25 mouse cellular contexts compared by ENCODE assay signal in the genomic region with DNA sequence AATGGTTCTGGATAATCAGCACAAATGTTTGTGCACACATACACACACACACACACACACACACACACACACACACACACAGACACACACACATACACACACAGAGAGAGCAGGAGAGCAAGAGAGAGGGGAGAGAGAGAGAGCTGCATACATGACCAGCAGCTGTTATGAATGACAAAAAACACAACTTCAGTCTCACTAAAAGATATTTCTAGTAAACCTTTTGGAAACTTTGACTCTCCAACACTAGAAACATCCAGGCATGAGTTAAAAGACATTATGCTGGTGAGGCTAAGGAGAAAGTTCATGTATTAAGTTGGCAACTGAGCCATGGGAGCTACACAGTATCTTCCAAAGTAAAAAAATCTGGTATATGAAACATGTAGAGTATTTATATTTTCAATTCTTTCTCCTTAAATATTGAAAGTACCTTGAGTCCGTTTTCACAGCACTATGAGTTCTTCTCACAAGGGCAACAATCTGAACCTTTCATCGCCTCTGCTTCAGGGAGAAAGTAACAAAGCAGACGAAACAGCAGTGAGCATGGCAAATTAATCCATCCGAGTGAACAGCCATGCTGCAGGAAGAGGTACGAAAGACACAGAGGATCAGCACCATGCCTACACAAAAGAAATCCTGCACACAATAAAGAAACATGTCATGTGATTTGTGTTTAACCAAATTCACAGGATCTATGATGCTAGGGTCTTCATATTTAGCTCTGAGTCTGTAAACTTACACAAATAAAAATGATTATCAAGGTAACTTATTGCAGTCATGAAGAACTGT.
DNase-seq lines count a peak whose midpoint lies in the region; ATAC-seq lines count a peak whose summit lies in the region.
"Had no signal": no experiment of that assay in that cellular context is flagged by ENCODE, and none has a peak within 500 bp of the region (broad histone marks: within the 10 kb centered on the region; RNA-seq: fewer than 3 reads in every experiment).

No protein-coding gene starts in this region.

- no peak overlapping the region for H3K4me3 ChIP-seq in forebrain, embryonic 12.5 days (replicated peaks)
- no peak overlapping the region for H3K4me3 ChIP-seq in forebrain, embryonic 16.5 days (replicated peaks; ENCODE audit: low read length)
- H3K4me3 ChIP-seq in midbrain, embryonic 14.5 days (replicated peaks; ENCODE audit: low read depth, low read length): no peak overlapping the region
- no peak overlapping the region for H3K4me3 ChIP-seq in midbrain, embryonic 16.5 days (ENCODE audit: low read depth, low read length)
- H3K4me3 ChIP-seq: erythroblast, embryonic 14.5 days; heart, adult 2 months; heart, embryonic 10.5 days; heart, embryonic 13.5 days had no signal

- H3K9ac ChIP-seq in forebrain, embryonic 12.5 days: no peak overlapping the region
- no peak overlapping the region for H3K9ac ChIP-seq in forebrain, embryonic 16.5 days (replicated peaks; ENCODE audit: low read depth, low read length)
- H3K9ac ChIP-seq in midbrain, embryonic 14.5 days (replicated peaks; ENCODE audit: low read length): no peak overlapping the region
- no peak overlapping the region for H3K9ac ChIP-seq in midbrain, embryonic 16.5 days (ENCODE audit: low read depth, low read length)
- H3K9ac ChIP-seq: heart, embryonic 13.5 days; hindbrain, embryonic 14.5 days had no signal

- H3K27me3 ChIP-seq in forebrain, embryonic 12.5 days: no peaks in the 10 kb centered on the region
- H3K27me3 ChIP-seq in forebrain, embryonic 16.5 days (replicated peaks; ENCODE audit: control insufficient read depth, insufficient read depth, low read length): no peaks in the 10 kb centered on the region
- H3K27me3 ChIP-seq in midbrain, embryonic 14.5 days (ENCODE audit: control insufficient read depth, insufficient read depth, low read length): no peaks in the 10 kb centered on the region
- H3K27me3 ChIP-seq in midbrain, embryonic 16.5 days (ENCODE audit: control insufficient read depth, insufficient read depth, low read depth, low read length): no peaks in the 10 kb centered on the region
- H3K27me3 ChIP-seq: heart, embryonic 13.5 days had no signal

- H3K9me3 ChIP-seq in forebrain, embryonic 12.5 days: no peaks in the 10 kb centered on the region
- H3K9me3 ChIP-seq in forebrain, embryonic 16.5 days (ENCODE audit: control insufficient read depth, low read length): no peaks in the 10 kb centered on the region
- H3K9me3 ChIP-seq in midbrain, embryonic 14.5 days (ENCODE audit: control insufficient read depth, low read length): no peaks in the 10 kb centered on the region
- no peaks in the 10 kb centered on the region for H3K9me3 ChIP-seq in midbrain, embryonic 16.5 days (replicated peaks; ENCODE audit: control insufficient read depth, low read length, poor library complexity, severe bottlenecking)
- H3K9me3 ChIP-seq: heart, embryonic 10.5 days; heart, embryonic 13.5 days had no signal

- H3K4me2 ChIP-seq in forebrain, embryonic 12.5 days: no peak overlapping the region
- H3K4me2 ChIP-seq in forebrain, embryonic 16.5 days (ENCODE audit: low read length): no peak overlapping the region
- H3K4me2 ChIP-seq in midbrain, embryonic 14.5 days (ENCODE audit: low read length): no peak overlapping the region
- no peak overlapping the region for H3K4me2 ChIP-seq in midbrain, embryonic 16.5 days (ENCODE audit: low read length)
- H3K4me2 ChIP-seq: heart, embryonic 13.5 days; hindbrain, embryonic 14.5 days had no signal

- 33% methylated on average over 5 of the region's 5 CpGs for WGBS in forebrain, embryonic 12.5 days
- WGBS in forebrain, embryonic 16.5 days: 20% methylated on average over 5 of the region's 5 CpGs
- WGBS in midbrain, embryonic 14.5 days: 24% methylated on average over 5 of the region's 5 CpGs
- WGBS in midbrain, embryonic 16.5 days: 28% methylated on average over 5 of the region's 5 CpGs

- no peak overlapping the region for H3K27ac ChIP-seq in forebrain, embryonic 12.5 days
- no peak overlapping the region for H3K27ac ChIP-seq in forebrain, embryonic 16.5 days (ENCODE audit: low read length)
- H3K27ac ChIP-seq in midbrain, embryonic 14.5 days (replicated peaks; ENCODE audit: low read depth, low read length): no peak overlapping the region
- H3K27ac ChIP-seq in midbrain, embryonic 16.5 days (ENCODE audit: low read length): no peak overlapping the region
- H3K27ac ChIP-seq: heart, adult 2 months; heart, embryonic 10.5 days; heart, embryonic 13.5 days; hindbrain, embryonic 14.5 days; hindbrain, postnatal 0 days had no signal

- no peaks in the 10 kb centered on the region for H3K36me3 ChIP-seq in forebrain, embryonic 12.5 days (replicated peaks)
- H3K36me3 ChIP-seq in forebrain, embryonic 16.5 days (ENCODE audit: control insufficient read depth, insufficient read depth): no peaks in the 10 kb centered on the region
- H3K36me3 ChIP-seq in midbrain, embryonic 14.5 days (ENCODE audit: control insufficient read depth, insufficient read depth, low read length): no peaks in the 10 kb centered on the region
- H3K36me3 ChIP-seq in midbrain, embryonic 16.5 days (ENCODE audit: control insufficient read depth, insufficient read depth, low read length): no peaks in the 10 kb centered on the region
- H3K36me3 ChIP-seq: heart, embryonic 10.5 days; heart, embryonic 13.5 days had no signal

- no peaks in the 10 kb centered on the region for H3K4me1 ChIP-seq in forebrain, embryonic 12.5 days
- H3K4me1 ChIP-seq in forebrain, embryonic 16.5 days (replicated peaks; ENCODE audit: control insufficient read depth, insufficient read depth, low read length): no peaks in the 10 kb centered on the region
- no peaks in the 10 kb centered on the region for H3K4me1 ChIP-seq in midbrain, embryonic 14.5 days (ENCODE audit: control insufficient read depth, insufficient read depth, low read length)
- H3K4me1 ChIP-seq in midbrain, embryonic 16.5 days (ENCODE audit: control insufficient read depth, insufficient read depth, low read length): no peaks in the 10 kb centered on the region
- H3K4me1 ChIP-seq: heart, embryonic 10.5 days; heart, embryonic 13.5 days had no signal

- peak; percentile 12 for DNase-seq in midbrain, embryonic 14.5 days
- peak; percentile 35 for DNase-seq in retina, embryonic 14.5 days (ENCODE audit: low spot score)
- DNase-seq in left cerebral cortex, adult 8-10 months (ENCODE audit: low spot score in 2 of 2): no peak
- DNase-seq: adrenal gland, adult 2 months; adrenal gland, postnatal 14 days; B cell, adult 2 months; cerebellum, adult 11-12 months; cerebellum, adult 9-10 months; cerebellum, postnatal 14 days; gastrocnemius, postnatal 10 days; gastrocnemius, postnatal 36 days; heart, adult 2 months; heart, postnatal 14 days; heart, postnatal 4 days had no signal

- ATAC-seq in forebrain, embryonic 12.5 days (ENCODE audit: low FRiP score): 0 out of 2 replicates have a peak, but pooled peaks have one; percentile 33
- no peak for ATAC-seq in forebrain, embryonic 16.5 days
- no peak for ATAC-seq in midbrain, embryonic 14.5 days (ENCODE audit: low FRiP score, low TSS enrichment)
- ATAC-seq in midbrain, embryonic 16.5 days: no peak
- ATAC-seq in erythroblast, adult 5-6 weeks (replicated peaks; ENCODE audit: low FRiP score, poor library complexity, severe bottlenecking): no peak
- ATAC-seq: forebrain, embryonic 14.5 days; hindbrain, postnatal 0 days; inflammation-experienced regulatory T-cells, adult 6 months had no signal

Comparison
In these comparisons a context has a peak if more than half of its experiments do, and no peak if none do; other contexts are left out.
1. DNase-seq: peak in midbrain, embryonic 14.5 days (single experiment) and retina, embryonic 14.5 days (single experiment); none in left cerebral cortex, adult 8-10 months (0 of 2).